Mouse (Mus musculus) right cerebral cortex, postnatal 10 days (tissue): ENCODE measurements around the gene Fam180a.

Experiments
- DNase-seq, 2 experiments: peaks; one replicate each; pipeline ENCODE4 v3.0.0; 2021; ENCODE audit warnings: low spot score in 2 of 2

Gene Fam180a

GRCm38 (mm10) chr6:35265580-35266278 lies 60.2 kb downstream of the Fam180a start:
- no peak for DNase-seq
